Mouse (Mus musculus): ENCODE measurements around the gene Kcnk10. TPM values are rescaled to one million over a fixed set of nuclear protein-coding genes. Genes with fewer than 3 reads are reported as not detected.

Gene Kcnk10
- polyA plus RNA-seq, 1 experiment: 0.32 TPM

GRCm38 (mm10) chr12:98549981-98550380 is 28.1 kb downstream of the Kcnk10 start:
- Histone ChIP-seq H3K27ac (ENCODE audit: insufficient read depth, low read depth, low read length) (no peak overlapping the region), H3K4me3 (ENCODE audit: low read depth, low read length) (no peak overlapping the region), H3K36me3 (ENCODE audit: control insufficient read depth, insufficient read depth, low read length) (no peaks in the 10 kb centered on the region), H3K27me3 (ENCODE audit: control insufficient read depth, insufficient read depth, low read length) (no peaks in the 10 kb centered on the region), H3K4me1 (ENCODE audit: control insufficient read depth, insufficient read depth, insufficient read length, low read length) (no peaks in the 10 kb centered on the region)
- WGBS: 89% methylated on average over 6 of the region's 6 CpGs
- TF ChIP-seq CTCF (IDR thresholded peaks at IDR 0.05; ENCODE audit: extremely low read depth, insufficient read length, insufficient replicate concordance, low read depth, low read length): no peak
- TF ChIP-seq POLR2A (IDR thresholded peaks at IDR 0.05; ENCODE audit: low read depth, low read length): no peak

- H3K27ac ChIP-seq (ENCODE audit: insufficient read depth, low read depth, low read length): no peak overlapping the region
- no peaks in the 10 kb centered on the region for H3K27me3 ChIP-seq (ENCODE audit: control insufficient read depth, insufficient read depth, low read length)
- no peak overlapping the region for H3K4me3 ChIP-seq (ENCODE audit: low read depth, low read length)
- TF ChIP-seq CTCF (IDR thresholded peaks at IDR 0.05; ENCODE audit: extremely low read depth, insufficient read length, insufficient replicate concordance, low read depth, low read length) (no peak), POLR2A (IDR thresholded peaks at IDR 0.05; ENCODE audit: low read depth, low read length) (no peak)
- WGBS: 80% methylated on average over 9 of the region's 9 CpGs
- no peaks in the 10 kb centered on the region for H3K4me1 ChIP-seq (ENCODE audit: control insufficient read depth, insufficient read depth, insufficient read length, low read length)
- no peaks in the 10 kb centered on the region for H3K36me3 ChIP-seq (ENCODE audit: control insufficient read depth, insufficient read depth, low read length)
Observed at GRCm38 (mm10) chr12:98548141-98548540, 30.0 kb downstream of the Kcnk10 start.

- TF ChIP-seq CTCF (IDR thresholded peaks at IDR 0.05; ENCODE audit: extremely low read depth, insufficient read length, insufficient replicate concordance, low read depth, low read length) (no peak), POLR2A (IDR thresholded peaks at IDR 0.05; ENCODE audit: low read depth, low read length) (no peak)
- no peaks in the 10 kb centered on the region for H3K36me3 ChIP-seq (ENCODE audit: control insufficient read depth, insufficient read depth, low read length)
- no peak overlapping the region for H3K4me3 ChIP-seq (ENCODE audit: low read depth, low read length)
- 85% methylated on average over 2 of the region's 2 CpGs for WGBS
- H3K27me3 ChIP-seq (ENCODE audit: control insufficient read depth, insufficient read depth, low read length): no peaks in the 10 kb centered on the region
- H3K4me1 ChIP-seq (ENCODE audit: control insufficient read depth, insufficient read depth, insufficient read length, low read length): no peaks in the 10 kb centered on the region
- no peak overlapping the region for H3K27ac ChIP-seq (ENCODE audit: insufficient read depth, low read depth, low read length)
Observed at GRCm38 (mm10) chr12:98545875-98546274, 32.2 kb downstream of the Kcnk10 start.

- no peaks in the 10 kb centered on the region for H3K36me3 ChIP-seq (ENCODE audit: control insufficient read depth, insufficient read depth, low read length)
- no peaks in the 10 kb centered on the region for H3K27me3 ChIP-seq (ENCODE audit: control insufficient read depth, insufficient read depth, low read length)
- no peak overlapping the region for H3K27ac ChIP-seq (ENCODE audit: insufficient read depth, low read depth, low read length)
- no peaks in the 10 kb centered on the region for H3K4me1 ChIP-seq (ENCODE audit: control insufficient read depth, insufficient read depth, insufficient read length, low read length)
- no peak overlapping the region for H3K4me3 ChIP-seq (ENCODE audit: low read depth, low read length)
- 71% methylated on average over 4 of the region's 4 CpGs for whole genome bisulfite sequencing
- TF ChIP-seq POLR2A (IDR thresholded peaks at IDR 0.05; ENCODE audit: low read depth, low read length) (no peak), CTCF (IDR thresholded peaks at IDR 0.05; ENCODE audit: extremely low read depth, insufficient read length, insufficient replicate concordance, low read depth, low read length) (no peak)
Observed at GRCm38 (mm10) chr12:98545251-98545560, 32.9 kb downstream of the Kcnk10 start.

GRCm38 (mm10) chr12:98544545-98545250 is 33.4 kb downstream of the Kcnk10 start:
- Histone ChIP-seq H3K27ac (ENCODE audit: insufficient read depth, low read depth, low read length) (no peak overlapping the region), H3K4me3 (ENCODE audit: low read depth, low read length) (no peak overlapping the region), H3K4me1 (ENCODE audit: control insufficient read depth, insufficient read depth, insufficient read length, low read length) (no peaks in the 10 kb centered on the region), H3K36me3 (ENCODE audit: control insufficient read depth, insufficient read depth, low read length) (no peaks in the 10 kb centered on the region), H3K27me3 (ENCODE audit: control insufficient read depth, insufficient read depth, low read length) (no peaks in the 10 kb centered on the region)
- TF ChIP-seq POLR2A (IDR thresholded peaks at IDR 0.05; ENCODE audit: low read depth, low read length) (no peak), CTCF (IDR thresholded peaks at IDR 0.05; ENCODE audit: extremely low read depth, insufficient read length, insufficient replicate concordance, low read depth, low read length) (no peak)
- 84% methylated on average over 9 of the region's 9 CpGs for WGBS

GRCm38 (mm10) chr12:98536760-98537159 is 41.4 kb downstream of the Kcnk10 start:
- Histone ChIP-seq H3K27ac (ENCODE audit: insufficient read depth, low read depth, low read length) (no peak overlapping the region), H3K27me3 (ENCODE audit: control insufficient read depth, insufficient read depth, low read length) (no peaks in the 10 kb centered on the region), H3K4me1 (ENCODE audit: control insufficient read depth, insufficient read depth, insufficient read length, low read length) (no peaks in the 10 kb centered on the region), H3K4me3 (ENCODE audit: low read depth, low read length) (no peak overlapping the region), H3K36me3 (ENCODE audit: control insufficient read depth, insufficient read depth, low read length) (no peaks in the 10 kb centered on the region)
- 78% methylated on average over 5 of the region's 5 CpGs for WGBS
- no peak for TF ChIP-seq POLR2A (IDR thresholded peaks at IDR 0.05; ENCODE audit: low read depth, low read length)
- TF ChIP-seq CTCF (IDR thresholded peaks at IDR 0.05; ENCODE audit: extremely low read depth, insufficient read length, insufficient replicate concordance, low read depth, low read length): no peak

- TF ChIP-seq CTCF (IDR thresholded peaks at IDR 0.05; ENCODE audit: extremely low read depth, insufficient read length, insufficient replicate concordance, low read depth, low read length) (no peak), POLR2A (IDR thresholded peaks at IDR 0.05; ENCODE audit: low read depth, low read length) (no peak)
- Histone ChIP-seq H3K27ac (ENCODE audit: insufficient read depth, low read depth, low read length) (no peak overlapping the region), H3K27me3 (ENCODE audit: control insufficient read depth, insufficient read depth, low read length) (no peaks in the 10 kb centered on the region), H3K4me1 (ENCODE audit: control insufficient read depth, insufficient read depth, insufficient read length, low read length) (no peaks in the 10 kb centered on the region), H3K4me3 (ENCODE audit: low read depth, low read length) (no peak overlapping the region), H3K36me3 (ENCODE audit: control insufficient read depth, insufficient read depth, low read length) (no peaks in the 10 kb centered on the region)
- WGBS: 57% methylated on average over 6 of the region's 6 CpGs
Observed at GRCm38 (mm10) chr12:98536036-98536435, 42.1 kb downstream of the Kcnk10 start.

Data from small intestine, adult 2 months (tissue).